In genomic region chr10:78087101-78087511, GRCm38 (mm10) we compare ENCODE assay signal across 12 mouse cellular contexts. TPM values are rescaled to one million over a fixed set of nuclear protein-coding genes. Genes with fewer than 3 reads are reported as not detected.
DNase-seq lines count a peak whose midpoint lies in the region; ATAC-seq and TF ChIP-seq lines count a peak whose summit lies in the region.
"Had no signal": no experiment of that assay in that cellular context is flagged by ENCODE, and none has a peak within 500 bp of the region (broad histone marks: within the 10 kb centered on the region; RNA-seq: fewer than 3 reads in every experiment).

No protein-coding gene starts in this region.

- no peak for DNase-seq in liver, embryonic 14.5 days (ENCODE audit: low read depth in 3 of 3, low spot score in 3 of 3)
- DNase-seq in liver, embryonic 11.5 days (ENCODE audit: low spot score): no peak
- DNase-seq in thymus, postnatal 25 days: peak; percentile 36
- DNase-seq in layer of hippocampus, adult 9-10 months (ENCODE audit: low spot score): no peak
- DNase-seq in right cerebral cortex, adult 18-20 months: no peak

- ATAC-seq in liver, embryonic 14.5 days (ENCODE audit: insufficient read depth): 0 out of 2 replicates have a peak, but pooled peaks have one; percentile 5
- no peak for ATAC-seq in liver, embryonic 11.5 days (replicated peaks; ENCODE audit: low FRiP score)
- peak; percentile 73 for ATAC-seq in activated CD4-positive, CD25-positive, alpha-beta regulatory T cell, adult 4 months
- ATAC-seq in monocyte, adult 5-6 weeks (replicated peaks; ENCODE audit: insufficient number of reproducible peaks, low FRiP score, low TSS enrichment, poor library complexity, severe bottlenecking): peak; percentile 77
- no peak for ATAC-seq in neural tube, embryonic 15.5 days (ENCODE audit: low FRiP score)

- no peak overlapping the region for H3K27ac ChIP-seq in liver, embryonic 14.5 days
- H3K27ac ChIP-seq in liver, embryonic 11.5 days (ENCODE audit: low read depth, low read length): no peak overlapping the region
- H3K27ac ChIP-seq in neural tube, embryonic 15.5 days (replicated peaks): no peak overlapping the region
- H3K27ac ChIP-seq: forebrain, embryonic 12.5 days; stomach, postnatal 0 days had no signal

- H3K4me3 ChIP-seq in liver, embryonic 14.5 days (ENCODE audit: insufficient read depth in 1 of 2, low read depth in 2 of 2, low read length in 2 of 2): no peak overlapping the region
- H3K4me3 ChIP-seq in liver, embryonic 11.5 days (ENCODE audit: low read depth, low read length): no peak overlapping the region
- no peak overlapping the region for H3K4me3 ChIP-seq in neural tube, embryonic 15.5 days (replicated peaks)
- H3K4me3 ChIP-seq: forebrain, embryonic 12.5 days had no signal

- WGBS in liver, embryonic 14.5 days (ENCODE audit: insufficient replicate concordance): 11% methylated on average over 6 of the region's 6 CpGs
- WGBS in liver, embryonic 11.5 days: 35% methylated on average over 6 of the region's 6 CpGs
- 92% methylated on average over 6 of the region's 6 CpGs for WGBS in neural tube, embryonic 15.5 days

- no peak overlapping the region for H3K9ac ChIP-seq in liver, embryonic 14.5 days (replicated peaks)
- H3K9ac ChIP-seq in liver, embryonic 11.5 days (ENCODE audit: low read depth, low read length): no peak overlapping the region
- no peak overlapping the region for H3K9ac ChIP-seq in neural tube, embryonic 15.5 days (replicated peaks)
- H3K9ac ChIP-seq: forebrain, embryonic 12.5 days had no signal

- TF ChIP-seq CTCF in liver, embryonic 14.5 days (IDR thresholded peaks at IDR 0.05; ENCODE audit: low read depth): no peak

- no peaks in the 10 kb centered on the region for H3K36me3 ChIP-seq in liver, embryonic 14.5 days (replicated peaks; ENCODE audit: control insufficient read depth, insufficient read depth, low read depth)
- H3K36me3 ChIP-seq in liver, embryonic 11.5 days (ENCODE audit: control insufficient read depth, insufficient read depth, low read length): no peaks in the 10 kb centered on the region
- no peaks in the 10 kb centered on the region for H3K36me3 ChIP-seq in neural tube, embryonic 15.5 days
- H3K36me3 ChIP-seq: forebrain, embryonic 12.5 days had no signal

- no peak overlapping the region for H3K4me2 ChIP-seq in liver, embryonic 14.5 days (ENCODE audit: low read depth)
- H3K4me2 ChIP-seq in liver, embryonic 11.5 days: no peak overlapping the region
- no peak overlapping the region for H3K4me2 ChIP-seq in neural tube, embryonic 15.5 days
- H3K4me2 ChIP-seq: forebrain, embryonic 12.5 days had no signal

- no peaks in the 10 kb centered on the region for H3K9me3 ChIP-seq in liver, embryonic 14.5 days (ENCODE audit: control insufficient read depth, low read length)
- no peaks in the 10 kb centered on the region for H3K9me3 ChIP-seq in liver, embryonic 11.5 days (ENCODE audit: control insufficient read depth, low read length)
- H3K9me3 ChIP-seq in neural tube, embryonic 15.5 days (replicated peaks): no peaks in the 10 kb centered on the region
- H3K9me3 ChIP-seq: forebrain, embryonic 12.5 days had no signal

- no peak for TF ChIP-seq EP300 in liver, embryonic 14.5 days (IDR thresholded peaks at IDR 0.05; ENCODE audit: low read depth)

- H3K4me1 ChIP-seq in liver, embryonic 14.5 days (replicated peaks; ENCODE audit: control insufficient read depth in 2 of 2, insufficient read depth in 2 of 2, low read length in 1 of 2): no peaks in the 10 kb centered on the region
- H3K4me1 ChIP-seq in liver, embryonic 11.5 days (replicated peaks; ENCODE audit: control insufficient read depth, insufficient read depth, low read length): no peaks in the 10 kb centered on the region
- H3K4me1 ChIP-seq in neural tube, embryonic 15.5 days: no peaks in the 10 kb centered on the region
- H3K4me1 ChIP-seq: forebrain, embryonic 12.5 days had no signal

- H3K27me3 ChIP-seq in liver, embryonic 14.5 days (ENCODE audit: control insufficient read depth, insufficient read depth, low read length): no peaks in the 10 kb centered on the region
- no peaks in the 10 kb centered on the region for H3K27me3 ChIP-seq in liver, embryonic 11.5 days (replicated peaks; ENCODE audit: control insufficient read depth, insufficient read depth, low read length)
- H3K27me3 ChIP-seq in neural tube, embryonic 15.5 days (replicated peaks): no peaks in the 10 kb centered on the region
- H3K27me3 ChIP-seq: forebrain, embryonic 12.5 days had no signal

RNA-seq across cellular contexts. Expression of gene Icosl, which starts 18.0 kb away (rescaled TPM):
- 2.4 TPM in 2 replicates for polyA plus RNA-seq in liver, embryonic 14.5 days (2012; rRNA removed)
- polyA plus RNA-seq in liver, embryonic 14.5 days (2014; fragmentation: Nextera tagmentation; extraction: Ambion mirVana): 2.2 TPM in 2 replicates
- polyA plus RNA-seq in liver, embryonic 11.5 days (2014; fragmentation: Nextera tagmentation; extraction: Ambion mirVana): 3.5 and 4.2 TPM in 2 replicates
- 1 to 10 TPM; 5.5 to 9.3 TPM for polyA plus RNA-seq in activated CD4-positive, CD25-positive, alpha-beta regulatory T cell, adult 4 months (2017; shearing (Covaris generic))
- 10.0 to 15.9 TPM (median 12.7 TPM) in 3 replicates for total RNA-seq in monocyte, adult 5-6 weeks (2017)
- 0.81 and 3.0 TPM in 2 replicates for polyA plus RNA-seq in neural tube, embryonic 15.5 days (2015; fragmentation: Nextera tagmentation; extraction: Ambion mirVana)

RNA-seq across cellular contexts. Expression of gene Aire, which starts 43.7 kb away (rescaled TPM):
- not detected in 2 replicates for polyA plus RNA-seq in liver, embryonic 14.5 days (2012; rRNA removed)
- not detected in 2 replicates for polyA plus RNA-seq in liver, embryonic 14.5 days (2014; fragmentation: Nextera tagmentation; extraction: Ambion mirVana)
- 0.16 and 0.51 TPM in 2 replicates for polyA plus RNA-seq in liver, embryonic 11.5 days (2014; fragmentation: Nextera tagmentation; extraction: Ambion mirVana)
- under 1 TPM in 1 of 2 experiments, not detected in 1; 0.44 TPM for polyA plus RNA-seq in activated CD4-positive, CD25-positive, alpha-beta regulatory T cell, adult 4 months (2017; shearing (Covaris generic))
- not detected in 3 replicates for total RNA-seq in monocyte, adult 5-6 weeks (2017)
- polyA plus RNA-seq in neural tube, embryonic 15.5 days (2015; fragmentation: Nextera tagmentation; extraction: Ambion mirVana): 0.18 and 2.5 TPM in 2 replicates

RNA-seq across cellular contexts. Expression of gene Dnmt3l, which starts 45.4 kb away (rescaled TPM):
- 0.08 TPM in 1 of 2 replicates, not detected in the other for polyA plus RNA-seq in liver, embryonic 14.5 days (2012; rRNA removed)
- polyA plus RNA-seq in liver, embryonic 14.5 days (2014; fragmentation: Nextera tagmentation; extraction: Ambion mirVana): not detected in 2 replicates
- not detected in 2 replicates for polyA plus RNA-seq in liver, embryonic 11.5 days (2014; fragmentation: Nextera tagmentation; extraction: Ambion mirVana)
- polyA plus RNA-seq in activated CD4-positive, CD25-positive, alpha-beta regulatory T cell, adult 4 months (2017; shearing (Covaris generic)): not detected
- not detected in 3 replicates for total RNA-seq in monocyte, adult 5-6 weeks (2017)
- 0.09 TPM in 1 of 2 replicates, not detected in the other for polyA plus RNA-seq in neural tube, embryonic 15.5 days (2015; fragmentation: Nextera tagmentation; extraction: Ambion mirVana)
- polyA plus RNA-seq: forebrain, embryonic 12.5 days; heart, embryonic 14.5 days; neural tube, embryonic 14.5 days had no signal

Comparison
In these comparisons a context has a peak if more than half of its experiments do, and no peak if none do; other contexts are left out.
1. ATAC-seq: peak in liver, embryonic 14.5 days (single experiment), activated CD4-positive, CD25-positive, alpha-beta regulatory T cell, adult 4 months (single experiment) and monocyte, adult 5-6 weeks (single experiment); none in liver, embryonic 11.5 days (single experiment) and neural tube, embryonic 15.5 days (single experiment).